Mouse (Mus musculus) spleen, postnatal 4 days (tissue): ENCODE results near the gene Zfp239.
"Not testable (repeated sequence)": the region's sequence is repeated elsewhere in the genome, so short reads cannot be mapped to it uniquely, and the experiment has no call there.

ENCODE experiments used
- DNase-seq, 2 experiments: peaks; one replicate each; pipeline ENCODE4 v3.0.0; 2022; ENCODE audit warnings: low spot score in 2 of 2

Gene Zfp239

DNA sequence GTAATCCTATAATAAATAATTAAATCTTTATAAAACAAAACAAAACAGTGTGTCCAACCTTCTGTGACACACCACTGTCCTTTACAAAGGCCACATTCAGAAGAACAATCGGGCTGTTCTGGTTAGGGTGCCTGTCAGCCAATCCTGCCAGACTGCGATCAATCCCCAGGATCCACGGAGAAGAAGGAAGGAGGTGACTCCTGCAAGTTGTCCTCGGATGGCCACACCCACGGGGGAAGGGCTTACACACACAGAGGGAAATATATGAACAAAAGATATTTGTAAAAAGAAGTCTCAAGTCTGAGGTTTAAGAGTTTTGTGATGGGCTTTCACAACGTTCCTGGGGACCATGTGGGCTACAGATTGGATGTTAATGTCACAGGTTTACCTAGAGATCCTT lies at the start of gene Zfp239:
Zfp239 (plus strand) TSS at position 253 of the 400 bp plus-strand sequence.
- DNase-seq, result no peak

DNA sequence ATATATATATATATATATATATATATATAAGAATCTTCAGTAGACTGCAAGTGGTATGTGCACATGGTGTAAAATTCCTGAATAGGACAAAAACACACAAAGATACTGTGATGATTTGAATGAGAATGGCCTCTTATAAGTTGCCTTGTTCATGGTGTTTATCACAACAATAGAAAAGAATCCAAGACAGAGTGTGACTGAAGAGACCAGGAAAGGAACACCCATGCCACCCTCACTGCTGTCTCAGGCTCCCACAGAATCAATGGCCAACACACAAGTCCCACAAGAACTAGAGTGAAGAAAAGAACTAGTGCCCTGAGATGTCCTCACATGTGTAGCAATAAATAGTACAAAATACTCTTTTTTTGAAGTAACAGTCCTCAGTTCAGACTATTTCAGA lies 47.2 kb upstream of the Zfp239 start:
- no peak for DNase-seq

DNA sequence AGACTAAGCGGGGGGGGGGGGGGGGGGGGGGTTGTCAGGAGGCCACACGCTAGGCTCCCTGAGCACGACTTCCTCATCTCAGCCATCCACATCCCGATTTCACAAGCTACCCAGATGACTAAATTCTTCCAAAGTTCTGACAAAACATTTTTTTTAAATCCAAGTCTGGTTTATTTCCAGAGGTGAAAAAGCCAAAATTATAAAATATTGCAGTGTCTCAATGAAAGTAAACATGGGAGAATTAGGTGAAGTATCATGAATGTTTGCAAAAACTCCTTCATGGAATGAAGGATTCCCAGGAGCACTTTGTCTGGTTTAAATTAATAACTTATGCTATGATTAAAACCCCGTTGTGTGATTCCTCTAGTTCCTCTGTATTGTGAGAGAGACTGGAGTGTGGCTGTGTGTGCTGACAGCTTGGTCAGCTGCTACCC lies 44.8 kb upstream of the Zfp239 start:
- no peak for DNase-seq

DNA sequence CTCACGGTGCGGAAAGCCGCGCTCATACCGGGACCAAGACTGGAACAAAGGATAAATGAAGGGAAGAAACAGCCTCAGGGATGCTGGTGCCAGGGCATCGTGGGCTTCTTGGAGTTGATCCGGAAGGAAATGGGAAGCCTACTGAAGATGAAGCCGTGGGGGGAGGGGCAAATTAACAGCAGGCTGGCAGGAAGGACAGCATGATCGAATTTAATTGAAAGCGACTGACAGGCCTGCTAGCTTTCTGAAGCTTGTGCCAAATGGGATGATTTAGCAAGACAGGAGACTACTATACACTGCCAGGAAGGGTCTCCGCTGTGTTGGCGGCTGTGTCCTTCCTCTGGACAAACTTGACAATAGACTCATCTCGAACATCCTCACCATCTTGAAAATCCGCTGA lies 41.6 kb upstream of the Zfp239 start:
- no peak for DNase-seq

DNA sequence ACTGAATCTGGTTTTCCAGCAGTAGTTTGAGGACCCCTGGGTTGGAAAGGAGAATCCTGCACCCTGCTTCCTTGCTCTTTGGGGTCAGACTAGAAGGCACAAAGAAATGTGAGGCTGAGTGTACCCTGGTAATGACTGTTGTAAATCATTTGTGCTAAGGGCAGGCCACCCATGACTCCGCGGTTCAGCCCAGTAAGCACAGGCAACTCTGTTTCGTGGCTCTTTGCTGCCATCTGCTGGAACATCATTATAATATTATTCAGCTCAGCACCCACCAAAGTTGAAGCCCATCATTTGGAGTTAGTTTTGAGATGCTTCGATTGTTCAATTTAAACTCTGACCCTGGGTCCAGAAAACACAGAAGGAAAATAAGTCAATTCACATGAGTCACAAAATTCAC lies 36.5 kb upstream of the Zfp239 start:
- DNase-seq, result peak; percentile 43 to 82

DNA sequence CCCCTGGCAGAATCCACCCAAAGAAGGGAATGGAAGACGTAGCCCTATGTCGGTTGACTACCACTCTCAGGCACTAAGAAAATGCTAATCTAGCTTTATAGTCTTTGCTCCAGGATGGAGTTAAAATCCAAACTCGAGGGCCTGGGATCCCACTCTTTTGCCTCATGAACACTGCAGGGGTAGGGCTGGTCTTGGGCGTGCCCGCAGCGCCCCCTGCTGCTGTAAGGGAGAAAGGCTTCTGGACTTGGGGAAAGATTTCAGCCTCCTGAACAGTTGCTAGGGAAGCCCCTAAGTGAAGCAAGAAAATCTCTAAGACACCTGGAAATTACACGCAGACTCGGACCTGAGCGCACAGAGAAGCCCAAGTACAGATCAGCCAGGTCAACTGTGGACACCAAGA lies 33.6 kb upstream of the Zfp239 start:
- peak; percentile 39 to 78 for DNase-seq

DNA sequence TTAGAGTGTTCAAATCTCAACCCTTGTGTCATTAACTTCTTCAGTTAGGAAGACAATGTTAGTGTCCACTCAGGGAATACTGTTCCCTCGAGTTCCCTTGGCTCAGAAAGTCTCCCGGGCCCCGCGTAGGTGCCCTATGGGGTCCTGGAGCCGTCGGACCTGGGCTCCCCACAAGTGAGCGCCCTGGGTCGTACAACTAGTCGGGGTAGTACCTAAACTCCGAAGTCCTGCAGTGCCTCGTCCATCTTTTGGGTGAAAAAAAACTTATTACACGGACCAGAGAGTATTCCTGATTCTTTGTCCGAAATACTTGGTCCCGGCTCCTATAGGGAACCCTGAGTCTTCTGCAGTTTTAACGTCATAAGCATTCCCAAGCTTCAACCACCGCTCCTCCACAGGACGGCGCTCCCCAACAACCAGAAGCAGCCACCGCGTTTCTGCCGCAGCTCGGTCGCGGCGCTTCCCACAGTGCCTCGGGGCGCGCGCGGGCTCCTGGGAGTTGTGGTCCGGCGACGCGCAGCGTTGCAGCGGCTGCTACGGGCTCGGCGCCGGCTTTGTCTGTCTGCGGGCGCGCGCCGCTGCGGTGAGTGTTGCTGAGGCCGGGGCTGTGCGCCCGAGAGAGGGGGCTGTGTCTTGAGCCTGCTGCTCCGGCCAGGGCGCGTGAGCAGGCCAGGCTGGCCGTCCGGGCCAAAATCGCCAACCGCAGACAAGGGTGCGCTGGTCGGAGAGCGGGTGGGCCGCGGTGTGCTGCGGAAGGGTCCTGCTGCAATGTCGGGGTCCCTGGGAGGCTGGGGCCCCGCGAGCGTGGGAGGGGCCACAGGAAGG lies 21.0 kb upstream of the Zfp239 start, which contains the start of gene Zfp637:
Zfp637 (plus strand) TSS at position 495 of the 825 bp plus-strand sequence.
- DNase-seq, result peak; percentile 86 to 94

DNA sequence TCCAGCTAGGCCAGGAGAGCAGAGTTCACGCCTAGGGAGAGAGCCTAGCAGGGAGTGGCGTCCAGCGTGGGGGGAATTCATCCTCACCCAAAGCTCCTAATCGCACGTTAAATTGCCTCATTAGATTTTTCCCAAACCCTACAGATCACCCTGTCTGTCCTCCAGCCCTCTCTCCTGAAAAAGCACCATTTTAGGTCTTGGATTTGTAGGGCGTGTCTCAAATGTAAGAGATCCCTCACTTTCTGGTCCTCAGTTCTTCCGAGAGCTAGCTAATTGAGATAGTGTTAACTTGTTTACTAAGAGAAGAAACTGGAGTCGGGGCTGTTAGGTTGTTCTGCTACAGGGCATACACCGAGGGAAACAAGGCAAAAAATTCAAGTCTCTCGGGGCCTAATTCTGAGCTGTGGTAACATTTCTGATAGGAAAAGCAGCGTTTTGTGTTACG lies 20.4 kb upstream of the Zfp239 start:
- no peak for DNase-seq

DNA sequence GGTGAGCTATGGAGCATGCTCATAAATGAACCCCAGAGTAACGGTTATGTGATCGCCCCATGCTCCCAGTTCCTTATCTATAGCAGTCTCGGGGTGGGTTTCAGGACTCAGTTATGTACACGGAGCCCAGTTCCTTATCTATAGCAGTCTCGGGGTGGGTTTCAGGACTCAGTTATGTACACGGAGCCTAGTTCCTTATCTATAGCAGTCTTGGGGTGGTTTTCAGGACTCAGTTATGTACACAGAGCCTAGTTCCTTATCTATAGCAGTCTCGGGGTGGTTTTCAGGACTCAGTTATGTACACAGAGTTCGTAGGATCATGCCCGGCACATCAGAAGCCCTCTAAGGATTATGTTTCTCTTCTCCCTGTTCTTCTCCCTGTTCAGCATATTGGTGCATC lies 17.3 kb upstream of the Zfp239 start:
- DNase-seq, result no peak

DNA sequence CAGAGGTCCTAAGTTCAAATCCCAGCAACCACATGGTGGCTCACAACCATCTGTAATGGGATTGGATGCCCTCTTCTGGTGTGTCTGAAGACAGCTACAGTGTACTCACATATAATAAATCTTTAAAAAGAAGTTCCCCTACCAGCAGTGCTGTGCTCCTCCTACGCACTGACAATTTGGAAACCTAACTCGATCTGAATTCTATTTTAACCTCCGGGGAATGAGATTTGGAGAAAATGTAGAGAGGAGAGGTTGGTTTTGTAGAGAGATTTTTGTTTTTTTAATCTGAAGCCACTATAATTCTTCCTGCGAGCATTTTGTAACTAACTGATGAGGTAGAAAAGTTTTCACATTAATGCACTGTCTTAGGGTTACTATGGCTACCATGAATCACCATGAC lies 15.2 kb upstream of the Zfp239 start:
- DNase-seq, result not testable (repeated sequence)

DNA sequence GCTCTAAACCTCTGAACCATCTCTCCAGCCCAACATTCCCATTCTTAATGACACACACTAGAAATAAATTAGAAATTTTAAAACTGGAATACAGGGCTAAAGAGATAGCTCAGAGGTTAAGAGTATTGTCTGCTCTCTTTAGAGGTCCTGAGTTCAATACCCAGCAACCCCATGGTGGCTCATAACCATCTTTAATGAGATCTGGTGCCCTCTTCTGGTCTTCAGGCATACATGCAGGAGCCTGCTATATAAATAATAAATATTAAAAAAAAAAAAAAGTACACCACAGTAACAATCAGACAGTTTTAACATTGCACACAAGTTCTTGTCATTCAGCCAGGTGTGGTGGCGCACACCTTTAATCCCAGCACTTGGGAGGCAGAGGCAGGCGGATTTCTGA lies 14.1 kb upstream of the Zfp239 start:
- no peak for DNase-seq

DNA sequence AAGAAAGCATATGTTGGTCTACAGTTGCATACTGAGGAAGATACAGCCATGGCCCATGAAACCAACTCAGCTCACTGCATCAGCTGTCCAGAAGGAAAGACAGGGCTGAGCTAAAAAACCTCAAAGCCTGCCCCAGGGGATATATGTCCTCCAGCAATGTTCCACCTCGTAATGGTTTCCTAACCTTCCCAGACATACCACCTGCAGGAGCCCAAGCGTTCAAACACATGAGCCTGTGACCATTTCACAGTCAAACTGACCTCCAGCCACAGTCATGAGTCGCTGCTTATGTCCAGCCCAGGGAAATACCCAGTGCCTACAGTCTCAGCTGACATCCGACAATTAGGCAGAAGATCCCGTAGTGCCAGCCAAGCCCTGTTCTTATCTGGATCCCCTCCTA lies 13.3 kb upstream of the Zfp239 start:
- no peak for DNase-seq

DNA sequence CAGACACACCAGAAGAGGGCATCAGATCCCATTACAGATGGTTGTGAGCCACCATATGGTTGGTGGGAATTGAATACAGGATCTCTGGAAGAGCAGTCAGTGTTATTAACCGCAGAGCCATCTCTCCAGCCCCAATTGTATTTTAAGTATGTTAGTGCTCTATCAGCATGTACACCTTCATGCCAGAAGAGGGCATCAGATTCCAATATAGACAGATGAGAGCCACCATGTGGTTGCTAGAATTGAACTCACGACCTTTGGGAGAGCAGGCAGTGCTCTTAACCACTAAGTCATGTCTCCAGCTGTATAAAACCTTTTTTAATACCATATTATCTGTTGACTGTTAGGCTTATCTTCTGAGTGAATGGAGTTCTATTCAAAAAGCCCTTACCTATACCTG lies 10.2 kb upstream of the Zfp239 start:
- DNase-seq, result no peak

DNA sequence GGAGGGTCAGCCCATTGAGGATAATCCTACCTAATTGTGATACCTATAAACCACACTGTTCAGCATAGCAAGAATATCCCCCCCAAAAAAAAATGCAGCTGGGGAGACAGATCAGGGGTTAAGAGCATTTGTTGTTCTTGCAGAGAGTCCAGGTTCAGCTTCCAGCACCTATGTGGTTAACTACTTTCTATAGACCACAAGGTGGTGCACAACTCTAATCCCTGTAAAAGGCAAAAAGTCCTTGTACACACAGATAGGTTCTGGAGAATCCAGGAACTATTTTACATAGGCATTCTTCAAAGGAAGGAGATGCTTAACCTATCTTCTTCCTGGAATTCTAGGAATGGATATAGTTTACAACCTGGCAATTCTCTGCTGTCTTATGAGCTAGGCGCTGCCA lies 3.9 kb upstream of the Zfp239 start:
- DNase-seq, result no peak

DNA sequence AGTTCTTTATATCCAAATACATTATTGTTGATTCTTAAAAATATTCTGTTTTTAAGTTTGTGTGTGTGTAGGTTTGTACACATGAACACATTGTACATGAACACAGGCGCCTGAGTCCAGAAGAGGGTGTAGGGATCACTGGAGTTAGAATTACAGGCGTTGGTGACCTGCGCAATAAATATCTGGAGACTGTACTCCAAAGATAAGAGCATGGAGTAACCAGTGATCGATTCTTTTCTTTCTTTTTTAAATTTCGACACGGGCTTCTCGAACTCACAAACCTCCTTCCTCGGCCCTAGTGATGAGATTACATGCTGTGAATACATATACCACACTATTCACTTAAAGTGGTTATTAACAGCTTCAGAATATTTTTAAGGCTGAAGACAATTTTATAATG lies 565 bp downstream of the Zfp239 start:
- DNase-seq, result no peak

DNA sequence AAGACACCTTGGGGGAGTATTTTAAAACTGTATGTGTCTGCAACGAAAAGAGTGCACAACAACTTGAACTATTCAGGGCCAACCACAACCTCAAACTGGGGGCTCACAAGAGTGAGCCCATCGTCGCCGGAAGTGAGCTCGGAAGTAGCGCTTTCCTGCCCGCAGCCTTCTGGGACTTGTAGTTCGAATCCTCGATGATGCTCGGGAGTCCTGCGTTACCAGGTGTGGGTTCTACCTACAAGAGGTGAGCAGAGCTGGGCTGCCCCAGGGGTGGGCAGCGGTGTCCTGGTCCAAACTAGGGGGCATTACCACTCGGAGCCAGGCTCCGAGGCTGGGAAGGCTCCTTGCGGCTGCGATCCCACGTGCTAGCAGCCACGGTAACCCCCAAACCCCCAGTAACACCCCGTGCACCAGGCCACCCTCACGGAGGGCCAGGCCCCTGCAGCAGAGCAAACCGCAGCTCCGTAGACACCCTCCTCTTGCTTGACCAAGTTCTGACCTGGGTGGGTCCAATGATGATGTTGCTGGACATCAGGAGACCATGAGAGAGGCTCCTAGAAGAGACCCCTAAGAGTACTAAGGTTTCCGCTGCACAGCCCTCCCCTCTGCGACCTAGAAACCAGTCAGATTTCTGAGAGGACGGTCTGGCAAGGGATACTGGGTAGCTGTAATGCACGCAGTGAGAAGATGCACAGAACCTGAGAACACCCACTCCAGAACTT lies 1.2 kb downstream of the Zfp239 start:
- peak; percentile 57 to 80 for DNase-seq

DNA sequence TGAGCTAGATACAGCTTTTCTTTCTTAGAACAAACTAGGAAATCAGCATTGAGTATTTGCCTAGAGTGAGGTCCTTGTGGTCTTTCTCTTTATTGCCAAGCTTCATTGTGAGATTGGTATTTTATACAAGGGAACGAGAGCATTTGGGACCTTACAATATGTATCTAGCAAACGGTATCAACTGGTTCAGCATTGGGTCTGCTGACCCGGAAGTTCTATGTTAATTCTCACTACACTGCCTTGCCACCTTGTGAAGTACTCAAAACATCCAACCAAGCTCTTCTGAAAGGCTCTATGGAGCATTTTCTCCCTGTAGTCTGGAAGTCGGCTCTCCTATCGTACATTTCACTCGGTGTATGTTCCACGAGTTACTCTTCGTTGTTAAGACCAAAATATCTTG lies 1.9 kb downstream of the Zfp239 start:
- no peak for DNase-seq

DNA sequence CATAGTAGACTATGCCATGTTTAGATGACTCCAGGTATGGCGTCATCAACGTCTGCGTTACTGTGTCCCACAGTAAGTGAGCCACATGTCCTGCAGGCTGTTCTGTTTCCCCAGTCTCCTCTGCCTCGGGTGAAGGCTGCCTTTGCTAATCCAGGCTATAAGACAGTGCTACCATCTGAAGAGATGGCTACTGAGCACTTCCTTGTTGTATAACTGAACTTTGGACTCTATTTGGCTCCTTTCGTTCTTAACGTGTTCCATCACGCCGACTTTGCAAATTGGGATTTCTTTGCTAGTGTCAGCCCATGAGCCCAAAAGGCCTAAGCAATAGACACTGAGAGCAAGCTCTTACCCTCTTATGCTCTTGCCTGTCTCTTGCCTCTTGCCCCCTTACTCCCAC lies 6.3 kb downstream of the Zfp239 start:
- no peak for DNase-seq

DNA sequence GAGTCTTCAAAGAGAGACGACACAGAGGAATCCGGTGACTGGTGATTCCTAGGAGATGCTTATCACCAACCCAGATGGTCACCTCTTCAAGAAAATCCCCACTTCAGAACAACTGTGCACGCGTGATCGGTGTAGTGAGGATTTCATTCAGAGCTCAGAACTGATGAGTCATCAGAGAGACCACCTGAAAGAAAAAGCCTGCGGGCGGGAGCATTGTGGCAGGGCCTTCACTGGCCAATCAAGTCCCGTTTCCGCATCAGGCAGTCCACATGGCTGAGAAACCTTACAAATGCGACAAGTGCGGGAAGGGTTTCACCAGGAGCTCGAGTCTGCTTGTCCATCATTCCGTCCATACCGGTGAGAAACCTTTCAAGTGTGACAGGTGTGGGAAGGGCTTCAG lies 9.1 kb downstream of the Zfp239 start:
- no peak for DNase-seq

DNA sequence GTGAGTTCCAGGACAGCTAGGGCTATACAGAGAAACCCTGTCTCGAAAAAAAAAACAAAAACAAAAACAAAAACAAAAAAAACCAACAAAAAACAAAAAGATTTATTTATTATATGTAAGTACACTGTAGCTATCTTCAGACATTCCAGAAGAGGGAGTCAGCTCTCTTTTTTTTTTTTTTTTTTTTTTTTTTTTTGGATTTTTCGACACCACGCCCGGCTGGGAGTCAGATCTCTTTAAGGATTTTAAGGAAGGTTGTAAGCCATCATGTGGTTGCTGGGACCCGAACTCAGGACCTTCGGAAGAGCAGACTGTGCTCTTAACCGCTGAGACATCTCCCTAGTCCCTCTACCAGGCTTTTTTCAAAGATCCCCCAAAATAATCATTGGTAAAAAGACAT lies 11.6 kb downstream of the Zfp239 start:
- not testable (repeated sequence) for DNase-seq

DNA sequence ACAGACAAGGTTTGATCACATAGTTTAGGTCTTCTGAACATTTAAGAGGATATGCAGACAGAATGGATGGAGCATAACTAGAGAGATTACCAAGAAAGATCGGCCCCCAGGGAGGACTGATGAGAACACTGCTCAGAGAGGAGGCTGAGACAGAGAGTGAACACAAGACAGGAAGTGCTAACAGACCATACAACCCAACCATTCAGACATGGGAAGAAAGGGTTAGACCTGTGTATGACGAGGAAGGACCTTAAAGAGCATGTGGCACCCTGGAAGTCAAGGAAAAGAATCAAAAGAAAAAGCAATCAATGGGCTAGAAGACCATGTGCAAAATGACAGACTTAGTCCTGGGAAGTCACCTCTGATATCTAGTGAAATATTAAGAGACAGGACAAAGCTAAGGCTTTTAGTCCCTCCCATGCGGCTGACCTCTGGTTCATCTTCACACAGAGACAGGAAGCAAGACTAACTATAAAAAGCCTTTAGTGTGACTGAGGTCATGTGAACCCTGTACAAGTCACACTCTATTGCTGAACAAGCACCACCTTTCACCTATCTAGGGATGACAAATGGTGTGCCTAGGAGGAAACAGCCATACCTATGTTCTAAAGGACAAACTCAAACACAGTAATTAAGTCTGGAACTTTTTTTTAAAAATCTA lies 12.9 kb downstream of the Zfp239 start:
- no peak for DNase-seq

DNA sequence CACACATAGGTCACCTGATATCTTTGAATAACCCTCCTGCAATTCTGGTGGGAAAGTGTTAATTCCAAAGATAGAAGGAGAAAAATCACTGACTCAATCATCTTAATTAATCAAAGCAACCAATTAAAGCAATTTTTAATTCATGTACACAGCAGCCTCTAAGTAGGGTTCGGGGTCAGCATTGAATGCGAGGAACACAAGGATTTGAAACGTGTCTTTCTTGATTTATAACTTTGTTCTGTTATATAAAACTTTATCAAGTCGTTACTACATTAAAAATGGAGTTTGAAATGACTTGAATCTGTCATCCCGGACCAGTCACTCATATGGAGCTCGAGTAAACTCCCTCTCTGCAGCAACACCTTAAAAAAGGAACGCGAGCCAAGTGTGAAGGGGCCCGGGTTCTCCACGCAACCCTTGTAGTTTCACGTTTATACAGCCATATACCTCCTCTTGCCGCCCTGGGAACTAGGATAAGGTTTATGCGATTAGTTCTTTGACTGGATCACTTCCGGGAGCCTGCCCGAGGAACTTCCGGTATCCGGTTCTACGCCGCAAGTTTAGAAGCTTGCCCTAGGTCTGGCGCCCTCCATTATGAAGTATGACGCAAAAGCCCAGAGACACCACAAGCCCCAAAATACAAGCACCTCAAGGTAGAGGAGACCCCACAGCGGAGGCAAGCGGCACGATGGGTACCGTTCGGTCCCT lies 17.0 kb downstream of the Zfp239 start:
- DNase-seq, result peak in 1 of 2 experiments; percentile 84
